In the genomic region with DNA sequence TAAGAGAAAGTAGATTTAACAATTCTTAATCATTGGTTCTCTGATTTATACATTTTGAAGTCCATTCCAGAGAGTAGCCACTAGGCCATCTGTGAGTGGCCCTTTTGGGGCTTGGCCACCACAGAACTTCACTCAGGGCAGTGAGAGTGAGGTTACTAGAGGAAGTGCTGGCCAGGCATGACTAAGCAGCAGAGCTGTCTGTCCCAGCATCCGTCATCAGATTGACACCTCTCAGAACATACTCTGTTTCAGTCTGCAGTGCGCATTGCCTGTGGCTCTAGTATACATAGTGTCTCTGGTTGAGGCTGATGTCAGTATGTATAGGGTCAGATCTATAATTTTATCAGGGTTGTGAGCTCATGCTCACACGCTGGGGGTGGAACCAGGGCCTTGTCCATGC, we compare ENCODE assay signal across 12 mouse cellular contexts. TPM values are rescaled to one million over a fixed set of nuclear protein-coding genes. Genes with fewer than 3 reads are reported as not detected.
DNase-seq lines count a peak whose midpoint lies in the region; ATAC-seq and TF ChIP-seq lines count a peak whose summit lies in the region.
"Had no signal": no experiment of that assay in that cellular context is flagged by ENCODE, and none has a peak within 500 bp of the region (broad histone marks: within the 10 kb centered on the region; RNA-seq: fewer than 3 reads in every experiment).

No protein-coding gene starts in this region.

- no peaks in the 10 kb centered on the region for H3K36me3 ChIP-seq in heart, embryonic 11.5 days (ENCODE audit: control insufficient read depth, insufficient read depth, low read length)
- H3K36me3 ChIP-seq in liver, embryonic 14.5 days (replicated peaks; ENCODE audit: control insufficient read depth, insufficient read depth, low read depth) = no peaks in the 10 kb centered on the region
- H3K36me3 ChIP-seq: forebrain, embryonic 12.5 days had no signal

- H3K27ac ChIP-seq in heart, embryonic 11.5 days (ENCODE audit: low read depth, low read length) = no peak overlapping the region
- H3K27ac ChIP-seq in liver, embryonic 14.5 days = no peak overlapping the region
- H3K27ac ChIP-seq: forebrain, embryonic 12.5 days had no signal

- 0 out of 2 replicates have a peak, but pooled peaks have one; percentile 39 for ATAC-seq in heart, embryonic 11.5 days (replicated peaks; ENCODE audit: insufficient number of reproducible peaks, low FRiP score, low TSS enrichment)
- peak; percentile 74 for ATAC-seq in liver, embryonic 14.5 days (ENCODE audit: insufficient read depth)
- ATAC-seq: Patski had no signal

- H3K9me3 ChIP-seq in heart, embryonic 11.5 days (replicated peaks; ENCODE audit: control insufficient read depth, low read length) = no peaks in the 10 kb centered on the region
- H3K9me3 ChIP-seq in liver, embryonic 14.5 days (ENCODE audit: control insufficient read depth, low read length) = no peaks in the 10 kb centered on the region
- H3K9me3 ChIP-seq: forebrain, embryonic 12.5 days had no signal

- H3K27me3 ChIP-seq in heart, embryonic 11.5 days (ENCODE audit: control insufficient read depth, insufficient read depth, low read length) = no peaks in the 10 kb centered on the region
- H3K27me3 ChIP-seq in liver, embryonic 14.5 days (ENCODE audit: control insufficient read depth, insufficient read depth, low read length) = no peaks in the 10 kb centered on the region
- H3K27me3 ChIP-seq: forebrain, embryonic 12.5 days; Patski had no signal

- 60% methylated on average over 3 of the region's 3 CpGs for WGBS in heart, embryonic 11.5 days (ENCODE audit: insufficient replicate concordance)
- 46% methylated on average over 3 of the region's 3 CpGs for WGBS in liver, embryonic 14.5 days (ENCODE audit: insufficient replicate concordance)

- DNase-seq in heart, postnatal 36 days = no peak
- DNase-seq in 416B (ENCODE audit: low read depth) (peak; percentile 90), adipocyte (ENCODE audit: low spot score) (peak; percentile 48)
- DNase-seq in liver, embryonic 14.5 days (ENCODE audit: low read depth in 3 of 3, low spot score in 3 of 3) = peak in 1 of 3 experiments; percentile 60
- DNase-seq in ovary, postnatal 10 days (ENCODE audit: low spot score) = no peak
- no peak for DNase-seq in frontal cortex, postnatal 25 days (ENCODE audit: low spot score in 2 of 2)
- no peak for DNase-seq in gastrocnemius, postnatal 25 days
- DNase-seq: cerebellum, adult 9-10 months; kidney, adult 2 months had no signal

- H3K4me1 ChIP-seq in heart, embryonic 11.5 days (ENCODE audit: control insufficient read depth, insufficient read depth, low read length) = peaks cover 22% of the 10 kb centered on the region
- peaks cover 10 to 39% of the 10 kb centered on the region in 2 experiments for H3K4me1 ChIP-seq in liver, embryonic 14.5 days (replicated peaks; ENCODE audit: control insufficient read depth in 2 of 2, insufficient read depth in 2 of 2, low read length in 1 of 2)

- H3K4me2 ChIP-seq in heart, embryonic 11.5 days = no peak overlapping the region
- H3K4me2 ChIP-seq in liver, embryonic 14.5 days (ENCODE audit: low read depth) = no peak overlapping the region
- H3K4me2 ChIP-seq: forebrain, embryonic 12.5 days had no signal

- no peak for TF ChIP-seq CTCF in liver, embryonic 14.5 days (IDR thresholded peaks at IDR 0.05; ENCODE audit: low read depth)

- H3K9ac ChIP-seq in heart, embryonic 11.5 days (ENCODE audit: low read depth, low read length) = no peak overlapping the region
- no peak overlapping the region for H3K9ac ChIP-seq in liver, embryonic 14.5 days (replicated peaks)
- H3K9ac ChIP-seq: forebrain, embryonic 12.5 days had no signal

- intact Hi-C loops in heart, postnatal 36 days (cut with DNase I) = loop anchor here (10.0 kb wide), 1 partner anchor 446 kb away; no protein-coding TSS in a partner anchor

- H3K4me3 ChIP-seq in heart, embryonic 11.5 days (ENCODE audit: low read depth, low read length) = no peak overlapping the region
- no peak overlapping the region for H3K4me3 ChIP-seq in liver, embryonic 14.5 days (ENCODE audit: insufficient read depth in 1 of 2, low read depth in 2 of 2, low read length in 2 of 2)
- H3K4me3 ChIP-seq: forebrain, embryonic 12.5 days had no signal

- no peak for TF ChIP-seq EP300 in liver, embryonic 14.5 days (IDR thresholded peaks at IDR 0.05; ENCODE audit: low read depth)

RNA-seq across cellular contexts. Expression of a gene that starts 6.3 kb away (rescaled TPM):
- polyA plus RNA-seq in heart, embryonic 11.5 days (2014; fragmentation: Nextera tagmentation; extraction: Ambion mirVana) = 13.0 and 18.5 TPM in 2 replicates
- 10 to 100 TPM; 80.8 to 84.3 TPM for total RNA-seq in heart, postnatal 36 days (2021)
- 4.6 TPM in 2 replicates for polyA plus RNA-seq in liver, embryonic 14.5 days (2012; rRNA removed)
- polyA plus RNA-seq in liver, embryonic 14.5 days (2014; fragmentation: Nextera tagmentation; extraction: Ambion mirVana) = 8.8 and 10.1 TPM in 2 replicates
- 10 to 100 TPM; 12.5 to 16.8 TPM for total RNA-seq in gastrocnemius, postnatal 25 days (2021)

RNA-seq across cellular contexts. Expression of a gene that starts 16.1 kb away (rescaled TPM):
- polyA plus RNA-seq in heart, embryonic 11.5 days (2014; fragmentation: Nextera tagmentation; extraction: Ambion mirVana) = 209 and 212 TPM in 2 replicates
- total RNA-seq in heart, postnatal 36 days (2021) = 10 to 100 TPM; 35.1 to 43.6 TPM
- 355 and 391 TPM in 2 replicates for polyA plus RNA-seq in liver, embryonic 14.5 days (2012; rRNA removed)
- polyA plus RNA-seq in liver, embryonic 14.5 days (2014; fragmentation: Nextera tagmentation; extraction: Ambion mirVana) = 356 and 377 TPM in 2 replicates
- 10 to 100 TPM; 18.4 to 22.9 TPM for total RNA-seq in gastrocnemius, postnatal 25 days (2021)

RNA-seq across cellular contexts. Expression of a gene that starts 21.6 kb away (rescaled TPM):
- 42.1 and 44.2 TPM in 2 replicates for polyA plus RNA-seq in heart, embryonic 11.5 days (2014; fragmentation: Nextera tagmentation; extraction: Ambion mirVana)
- total RNA-seq in heart, postnatal 36 days (2021) = 10 to 100 TPM; 23.6 to 26.1 TPM
- polyA plus RNA-seq in liver, embryonic 14.5 days (2012; rRNA removed) = 9.0 and 11.8 TPM in 2 replicates
- polyA plus RNA-seq in liver, embryonic 14.5 days (2014; fragmentation: Nextera tagmentation; extraction: Ambion mirVana) = 15.2 and 15.7 TPM in 2 replicates
- 10 to 100 TPM; 21.1 to 22.5 TPM for total RNA-seq in gastrocnemius, postnatal 25 days (2021)

Comparison
In these comparisons a context has a peak if more than half of its experiments do, and no peak if none do; other contexts are left out.
1. DNase-seq: peak in 416B (single experiment) and adipocyte (single experiment); none in heart, postnatal 36 days (0 of 2), ovary, postnatal 10 days (single experiment), frontal cortex, postnatal 25 days (0 of 2) and gastrocnemius, postnatal 25 days (single experiment).
2. RNA of a gene that starts 6.3 kb away (total RNA-seq): 80.8 to 84.3 TPM in heart, postnatal 36 days; 12.5 to 16.8 TPM in gastrocnemius, postnatal 25 days; every median in the first group is over 4 times any median in the second.